Mouse (Mus musculus) CH12.LX (cell line): ENCODE measurements around the gene Ttc23l. TPM values are rescaled to one million over a fixed set of nuclear protein-coding genes. Genes with fewer than 3 reads are reported as not detected.

Experiments
- DNase-seq: peaks from one replicate; pipeline ENCODE4 v3.0.0-alpha.2; 2013; ENCODE audit errors: extremely low read depth
- H3K27ac ChIP-seq: 2 replicates; pipeline ENCODE4 v1.5.1; 2012; ENCODE audit warnings: low read depth, mild to moderate bottlenecking, control low read depth, moderate library complexity; ENCODE audit not compliant: insufficient read depth
- H3K27me3 ChIP-seq: replicated peaks from 2 replicates; pipeline ENCODE3; 2012; ENCODE audit warnings: inconsistent platforms
- H3K36me3 ChIP-seq, 2 experiments: replicated peaks in 1 of 2; 2 replicates each; pipeline versions ENCODE3 to v1.6.1; 2012; ENCODE audit warnings: inconsistent platforms in 1 of 2, low read length in 1 of 2, mild to moderate bottlenecking in 1 of 2, mixed read lengths in 1 of 2, moderate library complexity in 1 of 2; ENCODE audit not compliant: control insufficient read depth in 1 of 2, insufficient read depth in 1 of 2
- H3K4me1 ChIP-seq, 2 experiments: 2 replicates each; pipeline ENCODE4 v1.6.1; 2012; ENCODE audit warnings: inconsistent platforms in 1 of 2, moderate library complexity in 1 of 2; ENCODE audit not compliant: insufficient read depth in 2 of 2, control insufficient read depth in 1 of 2
- H3K4me2 ChIP-seq: 2 replicates; pipeline ENCODE4 v1.6.1; 2012; ENCODE audit warnings: low read depth, mild to moderate bottlenecking, control low read depth; ENCODE audit not compliant: poor library complexity, insufficient read depth, severe bottlenecking
- H3K4me3 ChIP-seq, 3 experiments: fragments of 150-350 bp in 1 of 3; sonication (generic) in 1 of 3; replicated peaks in 1 of 3; 2 replicates each; pipeline versions ENCODE3 to v1.5.1; 2011 to 2012; ENCODE audit warnings: low read depth in 2 of 3, low read length in 2 of 3, mild to moderate bottlenecking in 2 of 3, moderate library complexity in 2 of 3, control low read depth in 1 of 3, improper control_type of control experiment in 1 of 3, inconsistent platforms in 1 of 3, mixed read lengths in 1 of 3; ENCODE audit not compliant: poor library complexity in 1 of 3
- H3K79me2 ChIP-seq: replicated peaks from 2 replicates; pipeline ENCODE4 v1.6.1; 2012; ENCODE audit warnings: mild to moderate bottlenecking, moderate library complexity; ENCODE audit not compliant: control insufficient read depth, poor library complexity, insufficient read depth, severe bottlenecking; ENCODE audit errors: extremely low read depth
- H3K9ac ChIP-seq: 2 replicates; pipeline ENCODE4 v1.6.1; 2012; ENCODE audit warnings: low read depth, mild to moderate bottlenecking, control low read depth, moderate library complexity; ENCODE audit not compliant: insufficient read depth
- H3K9me3 ChIP-seq: replicated peaks from 2 replicates; pipeline ENCODE3; 2012; ENCODE audit warnings: low read length, inconsistent platforms, mixed read lengths
- BHLHE40 ChIP-seq: IDR thresholded peaks from 2 replicates; pipeline ENCODE4 v1.6.1; 2011; ENCODE audit warnings: mild to moderate bottlenecking, low read depth, low read length, improper control_type of control experiment
- CHD1 ChIP-seq: IDR thresholded peaks from 2 replicates; pipeline ENCODE4 v1.6.1; 2012; ENCODE audit warnings: low read depth, low read length, improper control_type of control experiment, inconsistent platforms
- CHD2 ChIP-seq: IDR thresholded peaks from 2 replicates; pipeline ENCODE4 v1.6.1; 2011; ENCODE audit warnings: low read length, improper control_type of control experiment
- E2F4 ChIP-seq: IDR thresholded peaks from 2 replicates; pipeline ENCODE4 v1.6.1; 2011; ENCODE audit warnings: low read depth, low read length, improper control_type of control experiment; ENCODE audit not compliant: insufficient replicate concordance
- ETS1 ChIP-seq: conservative IDR thresholded peaks from 2 replicates; pipeline ENCODE4 v1.6.1; 2012; ENCODE audit warnings: low read depth, mild to moderate bottlenecking, inconsistent platforms, low read length, improper control_type of control experiment, moderate library complexity
- GABPA ChIP-seq: IDR thresholded peaks from 2 replicates; pipeline ENCODE4 v1.6.1; 2012; ENCODE audit warnings: low read depth, low read length, improper control_type of control experiment, inconsistent platforms; ENCODE audit not compliant: insufficient replicate concordance
- HCFC1 ChIP-seq: IDR thresholded peaks from 2 replicates; pipeline ENCODE4 v1.6.1; 2012; ENCODE audit warnings: low read depth, mild to moderate bottlenecking, inconsistent platforms, low read length, improper control_type of control experiment
- JUN ChIP-seq: IDR thresholded peaks from 2 replicates; pipeline ENCODE4 v1.6.1; 2011; ENCODE audit warnings: low read depth, mild to moderate bottlenecking, low read length, improper control_type of control experiment, moderate library complexity; ENCODE audit not compliant: insufficient read depth
- JUND ChIP-seq: conservative IDR thresholded peaks from 2 replicates; pipeline ENCODE4 v1.6.1; 2011; ENCODE audit warnings: low read depth, low read length, improper control_type of control experiment
- KAT2A ChIP-seq: IDR thresholded peaks from 2 replicates; pipeline ENCODE4 v1.6.1; 2012; ENCODE audit warnings: low read length, improper control_type of control experiment, inconsistent platforms; ENCODE audit not compliant: insufficient replicate concordance
- MAFK ChIP-seq: IDR thresholded peaks from 2 replicates; pipeline ENCODE4 v1.6.1; 2011; ENCODE audit warnings: low read length, improper control_type of control experiment; ENCODE audit not compliant: insufficient replicate concordance
- MAX ChIP-seq: IDR thresholded peaks from 2 replicates; pipeline ENCODE4 v1.6.1; 2011; ENCODE audit warnings: low read length, improper control_type of control experiment
- MAZ ChIP-seq: IDR thresholded peaks from 2 replicates; pipeline ENCODE4 v1.6.1; 2012; ENCODE audit warnings: low read depth, mild to moderate bottlenecking, inconsistent platforms, low read length, improper control_type of control experiment, moderate library complexity
- MEF2A ChIP-seq: IDR thresholded peaks from 2 replicates; pipeline ENCODE4 v1.6.1; 2014; ENCODE audit warnings: low read depth, mild to moderate bottlenecking, inconsistent platforms, low read length, improper control_type of control experiment, borderline replicate concordance
- MXI1 ChIP-seq: IDR thresholded peaks from 2 replicates; pipeline ENCODE4 v1.6.1; 2011; ENCODE audit warnings: mild to moderate bottlenecking, low read depth, low read length, improper control_type of control experiment
- MYC ChIP-seq: IDR thresholded peaks from 2 replicates; pipeline ENCODE4 v1.6.1; 2011; ENCODE audit warnings: low read depth, mild to moderate bottlenecking, improper control_type of control experiment, low read length
- NELFE ChIP-seq: IDR thresholded peaks from 2 replicates; pipeline ENCODE4 v1.6.1; 2011; ENCODE audit warnings: low read depth, low read length, improper control_type of control experiment
- NRF1 ChIP-seq: IDR thresholded peaks from 2 replicates; pipeline ENCODE4 v1.6.1; 2014; ENCODE audit warnings: low read depth, mild to moderate bottlenecking, inconsistent platforms, low read length, improper control_type of control experiment, moderate library complexity
- PAX5 ChIP-seq: IDR thresholded peaks from 2 replicates; pipeline ENCODE4 v1.6.1; 2012; ENCODE audit warnings: low read length, inconsistent platforms, mixed read lengths
- POLR2AphosphoS2 ChIP-seq: IDR thresholded peaks from 2 replicates; pipeline ENCODE4 v1.6.1; 2011; ENCODE audit warnings: low read depth, low read length, improper control_type of control experiment
- SMC3 ChIP-seq: IDR thresholded peaks from 2 replicates; pipeline ENCODE4 v1.6.1; 2011; ENCODE audit warnings: low read depth, low read length, improper control_type of control experiment
- UBTF ChIP-seq: IDR thresholded peaks from 2 replicates; pipeline ENCODE4 v1.6.1; 2012; ENCODE audit warnings: low read depth, mild to moderate bottlenecking, inconsistent platforms, low read length, improper control_type of control experiment, moderate library complexity
- USF1 ChIP-seq: IDR thresholded peaks from 2 replicates; pipeline ENCODE4 v1.6.1; 2014; ENCODE audit warnings: low read depth, mild to moderate bottlenecking, inconsistent platforms, low read length, improper control_type of control experiment
- USF2 ChIP-seq: conservative IDR thresholded peaks from 2 replicates; pipeline ENCODE4 v1.6.1; 2011; ENCODE audit warnings: low read depth, low read length, improper control_type of control experiment
- ZC3H11A ChIP-seq: IDR thresholded peaks from 2 replicates; pipeline ENCODE4 v1.6.1; 2012; ENCODE audit warnings: low read depth, mild to moderate bottlenecking, inconsistent platforms, low read length, improper control_type of control experiment
- ZKSCAN1 ChIP-seq: IDR thresholded peaks from 2 replicates; pipeline ENCODE4 v1.6.1; 2012; ENCODE audit warnings: low read depth, inconsistent platforms, low read length, improper control_type of control experiment, borderline replicate concordance
- dilution Hi-C: fragments of 300-500 bp; cut with MboI; formaldehyde crosslinking; loops from 2 replicates; pipeline ENCODE4 v1.14.3; 2020; ENCODE audit warnings: low sequenced_read_pairs; ENCODE audit not compliant: extremely low pct_unique_long_range_greater_than_20kb, extremely low pct_ligation_motif_present
- in situ Hi-C: fragments of 300-500 bp; cut with MboI; formaldehyde crosslinking; loops from 3 replicates; pipeline ENCODE4 v1.14.3; 2019; ENCODE audit warnings: low sequenced_read_pairs, low pct_ligation_motif_present, low pct_unique_long_range_greater_than_20kb, mixed read lengths
- polyA plus RNA-seq: library from polyadenylated mRNA; unstranded; fragments of >175 nt; gene quantifications from 2 replicates; pipeline ENCODE4 v1.2.1, GENCODE M21; 2012; ENCODE audit warnings: low read depth; ENCODE audit not compliant: insufficient read length
- total RNA-seq, 2 experiments: library from RNA; depleted of rRNA; stranded (reverse); fragments of 300-350 nt in 1 of 2; fragments of >200 nt in 1 of 2; gene quantifications; 2 replicates each; pipeline ENCODE4 v1.2.3; 2012 to 2014

Gene Ttc23l
- total and polyA plus RNA-seq, 3 experiments = 0.15 to 0.31 TPM; not detected in 1

DNA sequence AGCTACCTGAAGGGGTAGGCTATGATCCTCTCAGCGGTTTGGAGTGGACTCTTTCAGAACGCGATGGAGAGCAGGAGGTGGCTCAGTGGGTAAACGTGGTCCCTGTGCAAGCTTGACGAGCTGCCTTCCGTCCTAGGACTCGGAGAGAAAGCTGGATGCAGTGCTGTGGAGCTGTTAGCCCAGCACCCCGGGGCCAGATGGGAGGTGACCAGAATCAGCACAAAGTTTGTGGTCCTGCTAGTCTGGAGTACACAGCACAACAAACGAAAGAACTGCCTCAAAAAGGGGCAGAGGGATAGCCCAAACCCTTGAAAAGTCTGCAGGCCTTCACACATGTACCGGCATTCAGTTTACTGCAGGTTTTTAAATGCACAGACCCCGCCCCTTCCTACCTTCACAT, 62.5 kb downstream of the Ttc23l start:
- H3K9ac ChIP-seq = no peak overlapping the region
- no peaks in the 10 kb centered on the region for H3K9me3 ChIP-seq
- H3K4me1 ChIP-seq = no peaks in the 10 kb centered on the region
- H3K36me3 ChIP-seq = peaks cover 21 to 64% of the 10 kb centered on the region in 2 experiments
- dilution Hi-C loops = no loop called here
- H3K27ac ChIP-seq = no peak overlapping the region
- no peak overlapping the region for H3K4me2 ChIP-seq
- no peak overlapping the region for H3K4me3 ChIP-seq
- no peak for DNase-seq
- TF ChIP-seq MAX (no peak), ZKSCAN1 (no peak), POLR2AphosphoS2 (no peak), NRF1 (no peak), ETS1 (no peak), KAT2A (no peak), MEF2A (no peak), PAX5 (no peak), UBTF (no peak), MAZ (no peak), HCFC1 (no peak), GABPA (no peak), USF1 (no peak), CHD1 (no peak), SMC3 (no peak), ZC3H11A (no peak), USF2 (no peak), JUND (no peak)
- H3K79me2 ChIP-seq = no peaks in the 10 kb centered on the region
- in situ Hi-C loops = loop anchor here (25.0 kb wide), 1 partner anchor 891 kb away; the partner anchor contains the start of gene Tars
- no peaks in the 10 kb centered on the region for H3K27me3 ChIP-seq

DNA sequence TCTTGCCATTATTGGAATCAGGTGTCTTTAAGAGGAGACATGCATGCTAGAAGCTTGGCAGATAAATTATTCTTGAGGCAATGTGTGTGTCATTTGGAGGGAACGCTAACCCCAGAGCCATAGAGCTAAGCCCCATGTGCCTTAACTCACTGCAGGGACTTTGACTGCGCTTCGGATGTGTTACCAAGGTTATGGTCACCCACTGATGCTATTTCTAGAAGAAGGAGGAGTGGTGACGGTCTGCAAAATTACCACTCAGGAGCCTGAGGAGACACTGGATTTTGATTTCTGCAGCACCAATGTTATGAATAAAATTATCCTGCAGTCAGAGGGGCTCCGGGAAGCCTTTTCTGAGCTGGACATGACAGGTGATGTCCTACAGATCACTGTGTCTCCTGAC, 68.4 kb downstream of the Ttc23l start:
- dilution Hi-C loops = no loop called here
- in situ Hi-C loops = loop anchor here (25.0 kb wide), 1 partner anchor 897 kb away; the partner anchor contains the start of gene Tars
- DNase-seq = no peak
- peaks cover 0 to 29% of the 10 kb centered on the region in 2 experiments; a peak in 2 of 4 replicates for H3K4me1 ChIP-seq
- no peak overlapping the region for H3K4me2 ChIP-seq
- no peak overlapping the region for H3K9ac ChIP-seq
- H3K9me3 ChIP-seq = no peaks in the 10 kb centered on the region
- no peaks in the 10 kb centered on the region for H3K27me3 ChIP-seq
- no peak overlapping the region for H3K27ac ChIP-seq
- H3K4me3 ChIP-seq = no peak overlapping the region
- H3K36me3 ChIP-seq = peaks cover 33 to 64% of the 10 kb centered on the region in 2 experiments
- H3K79me2 ChIP-seq = peaks cover 20% of the 10 kb centered on the region
- no peak for TF ChIP-seq JUND
- no peak for TF ChIP-seq ZKSCAN1
- TF ChIP-seq MYC = no peak
- TF ChIP-seq ETS1 = no peak
- no peak for TF ChIP-seq POLR2AphosphoS2
- no peak for TF ChIP-seq MAFK
- no peak for TF ChIP-seq E2F4
- no peak for TF ChIP-seq UBTF
- TF ChIP-seq JUN = no peak
- TF ChIP-seq BHLHE40 = no peak
- TF ChIP-seq MXI1 = no peak
- TF ChIP-seq CHD2 = no peak
- no peak for TF ChIP-seq MAX
- TF ChIP-seq USF1 = no peak
- no peak for TF ChIP-seq NELFE
